Mouse (Mus musculus): ENCODE data around the gene Cdk8. TPM values are rescaled to one million over a fixed set of nuclear protein-coding genes. Genes with fewer than 3 reads are reported as not detected.

The Cdk8 gene
- total and polyA plus RNA-seq, 3 experiments, result 139 to 745 (median 154) TPM

DNA sequence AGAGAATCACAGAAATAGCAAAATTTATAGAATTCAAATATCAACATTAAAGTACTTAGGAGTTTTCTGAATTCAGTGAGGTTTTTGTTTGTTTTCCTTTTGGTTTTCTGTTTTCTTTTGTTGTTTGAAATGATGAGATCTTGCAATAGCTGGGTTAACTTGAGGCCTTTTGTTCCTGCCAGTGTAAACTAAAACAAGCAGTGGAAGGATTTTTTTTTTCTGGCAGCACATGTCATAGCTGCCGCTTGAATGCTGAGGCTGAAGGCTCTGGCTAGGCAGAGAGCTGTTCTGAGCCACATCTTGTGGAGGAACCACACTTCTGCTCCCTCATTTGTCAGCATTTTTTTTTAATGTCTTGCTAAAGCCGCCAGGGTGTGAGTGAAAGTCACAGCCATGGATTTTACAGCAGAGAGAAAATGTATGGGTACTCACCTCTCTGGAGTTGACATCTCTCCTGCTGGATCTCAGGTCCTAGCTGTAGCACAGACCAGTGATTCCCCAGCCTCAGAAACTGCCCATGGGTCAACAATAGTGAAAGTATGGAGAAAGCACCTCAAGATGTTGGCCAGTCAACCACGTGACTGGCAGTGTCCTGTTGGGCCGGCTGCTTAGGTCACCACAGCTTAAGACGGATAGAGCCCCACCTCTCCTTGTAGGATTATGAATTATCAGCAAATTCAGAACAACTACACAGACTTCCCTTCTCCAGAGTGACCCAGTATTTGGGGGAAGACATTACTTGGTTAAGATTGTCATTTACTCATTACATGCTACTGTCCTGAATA is 62.1 kb downstream of the Cdk8 start:
- Histone ChIP-seq H3K36me3 (ENCODE audit: control insufficient read depth in 1 of 2, insufficient read depth in 2 of 2, low read length in 2 of 2) (peaks cover 0 to 64% of the 10 kb centered on the region in 2 experiments; a peak in 2 of 4 replicates), H3K9me3 (replicated peaks; ENCODE audit: insufficient read depth, low read length) (no peaks in the 10 kb centered on the region), H3K27me3 (ENCODE audit: control insufficient read depth in 1 of 2, insufficient read depth in 2 of 2, low read length in 2 of 2) (no peaks in the 10 kb centered on the region), H3K79me2 (ENCODE audit: control insufficient read depth, insufficient read depth, low read length, poor library complexity) (no peaks in the 10 kb centered on the region), H3K4me1 (ENCODE audit: control insufficient read depth in 1 of 2, insufficient read depth in 2 of 2, low read length in 2 of 2) (no peaks in the 10 kb centered on the region), H3K27ac (ENCODE audit: control insufficient read depth, low read depth, low read length) (no peak overlapping the region), H3K9ac (ENCODE audit: control insufficient read depth, low read depth, low read length, poor library complexity, severe bottlenecking) (no peak overlapping the region), H3K4me3 (ENCODE audit: control insufficient read depth in 1 of 2, insufficient read depth in 1 of 2, low read depth in 2 of 2, low read length in 2 of 2) (no peak overlapping the region)
- TF ChIP-seq HCFC1 (IDR thresholded peaks at IDR 0.05; ENCODE audit: low read depth, low read length) (no peak), RCOR1 (IDR thresholded peaks at IDR 0.05; ENCODE audit: low read depth, low read length) (no peak), TCF12 (IDR thresholded peaks at IDR 0.05; ENCODE audit: low read depth, low read length) (no peak), NRF1 (IDR thresholded peaks at IDR 0.05; ENCODE audit: insufficient read depth, low read depth, low read length, poor library complexity, severe bottlenecking) (no peak), CTCF (IDR thresholded peaks at IDR 0.05 in 2 of 3, conservative IDR thresholded peaks at IDR 0.05 in 1 of 3; ENCODE audit: control insufficient read depth in 1 of 3, insufficient read depth in 1 of 3, low read depth in 2 of 3, low read length in 3 of 3, poor library complexity in 1 of 3, severe bottlenecking in 1 of 3) (no peak), EP300 (IDR thresholded peaks at IDR 0.05; ENCODE audit: low read depth in 1 of 2, low read length in 2 of 2) (no peak), ZMIZ1 (IDR thresholded peaks at IDR 0.05; ENCODE audit: low read depth, low read length) (no peak), MAZ (IDR thresholded peaks at IDR 0.05; ENCODE audit: low read depth, low read length) (no peak), MAX (IDR thresholded peaks at IDR 0.05; ENCODE audit: low read length) (no peak), RAD21 (IDR thresholded peaks at IDR 0.05; ENCODE audit: low read depth, low read length) (no peak), KAT2A (conservative IDR thresholded peaks at IDR 0.05; ENCODE audit: low read depth, low read length) (no peak)
- no peak for DNase-seq (ENCODE audit: low read depth, low spot score)

DNA sequence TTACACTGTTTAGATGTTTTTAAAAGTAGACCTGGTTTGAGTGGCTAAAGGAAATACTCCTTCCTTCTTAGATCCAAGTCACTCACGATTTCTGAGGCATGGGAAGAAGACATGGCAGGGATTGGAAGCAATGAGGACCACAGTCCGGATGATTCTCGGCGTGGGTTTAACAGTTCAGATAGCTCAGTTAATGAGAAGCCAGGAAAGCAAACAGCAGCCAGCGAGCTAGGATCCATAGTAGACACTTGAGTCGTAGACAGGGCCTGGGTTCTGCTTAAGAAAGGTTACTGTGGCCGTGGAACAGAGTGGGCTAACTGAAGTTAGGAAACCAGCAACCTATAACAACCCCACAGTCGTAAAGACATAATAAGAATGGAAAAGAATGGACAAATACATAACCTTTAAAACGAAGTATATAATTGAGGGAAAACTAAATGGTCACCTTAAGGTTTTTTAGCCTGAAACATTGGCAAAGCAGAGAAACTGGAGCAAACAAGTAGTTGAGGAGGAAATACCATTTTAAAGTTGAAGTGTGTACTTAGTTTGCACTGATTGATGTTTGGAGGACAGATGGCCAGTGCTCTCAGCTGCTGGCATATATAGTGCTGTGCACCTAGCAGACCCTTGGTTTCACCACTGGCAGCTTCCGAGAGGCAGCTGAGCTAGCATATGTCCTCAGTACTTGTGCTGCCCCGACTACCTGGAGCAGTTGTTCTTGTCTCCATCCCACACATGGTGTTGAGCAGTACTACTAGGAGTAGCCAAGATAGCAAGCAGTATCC is 63.1 kb downstream of the Cdk8 start:
- Histone ChIP-seq H3K9ac (ENCODE audit: control insufficient read depth, low read depth, low read length, poor library complexity, severe bottlenecking) (no peak overlapping the region), H3K4me1 (ENCODE audit: control insufficient read depth in 1 of 2, insufficient read depth in 2 of 2, low read length in 2 of 2) (no peaks in the 10 kb centered on the region), H3K36me3 (ENCODE audit: control insufficient read depth in 1 of 2, insufficient read depth in 2 of 2, low read length in 2 of 2) (peaks cover 0 to 56% of the 10 kb centered on the region in 2 experiments; a peak in 2 of 4 replicates), H3K27ac (ENCODE audit: control insufficient read depth, low read depth, low read length) (no peak overlapping the region), H3K9me3 (replicated peaks; ENCODE audit: insufficient read depth, low read length) (no peaks in the 10 kb centered on the region), H3K79me2 (ENCODE audit: control insufficient read depth, insufficient read depth, low read length, poor library complexity) (no peaks in the 10 kb centered on the region), H3K4me3 (ENCODE audit: control insufficient read depth in 1 of 2, insufficient read depth in 1 of 2, low read depth in 2 of 2, low read length in 2 of 2) (no peak overlapping the region), H3K27me3 (ENCODE audit: control insufficient read depth in 1 of 2, insufficient read depth in 2 of 2, low read length in 2 of 2) (no peaks in the 10 kb centered on the region)
- no peak for DNase-seq (ENCODE audit: low read depth, low spot score)
- no peak for TF ChIP-seq SMC3 (IDR thresholded peaks at IDR 0.05; ENCODE audit: low read depth, low read length)
- no peak for TF ChIP-seq NRF1 (IDR thresholded peaks at IDR 0.05; ENCODE audit: insufficient read depth, low read depth, low read length, poor library complexity, severe bottlenecking)
- TF ChIP-seq TBP (IDR thresholded peaks at IDR 0.05; ENCODE audit: low read depth, low read length), result no peak
- no peak for TF ChIP-seq POLR2AphosphoS5 (IDR thresholded peaks at IDR 0.05; ENCODE audit: borderline replicate concordance, low read depth, low read length)
- no peak for TF ChIP-seq HCFC1 (IDR thresholded peaks at IDR 0.05; ENCODE audit: low read depth, low read length)
- no peak for TF ChIP-seq ELF1 (IDR thresholded peaks at IDR 0.05; ENCODE audit: low read depth, low read length)
- no peak for TF ChIP-seq MAZ (IDR thresholded peaks at IDR 0.05; ENCODE audit: low read depth, low read length)
- no peak for TF ChIP-seq USF1 (IDR thresholded peaks at IDR 0.05; ENCODE audit: low read depth, low read length)
- TF ChIP-seq ZKSCAN1 (IDR thresholded peaks at IDR 0.05; ENCODE audit: low read depth, low read length), result no peak

All from MEL (cell line).